Mouse (Mus musculus): ENCODE measurements around the gene Kmt2d.

DNA sequence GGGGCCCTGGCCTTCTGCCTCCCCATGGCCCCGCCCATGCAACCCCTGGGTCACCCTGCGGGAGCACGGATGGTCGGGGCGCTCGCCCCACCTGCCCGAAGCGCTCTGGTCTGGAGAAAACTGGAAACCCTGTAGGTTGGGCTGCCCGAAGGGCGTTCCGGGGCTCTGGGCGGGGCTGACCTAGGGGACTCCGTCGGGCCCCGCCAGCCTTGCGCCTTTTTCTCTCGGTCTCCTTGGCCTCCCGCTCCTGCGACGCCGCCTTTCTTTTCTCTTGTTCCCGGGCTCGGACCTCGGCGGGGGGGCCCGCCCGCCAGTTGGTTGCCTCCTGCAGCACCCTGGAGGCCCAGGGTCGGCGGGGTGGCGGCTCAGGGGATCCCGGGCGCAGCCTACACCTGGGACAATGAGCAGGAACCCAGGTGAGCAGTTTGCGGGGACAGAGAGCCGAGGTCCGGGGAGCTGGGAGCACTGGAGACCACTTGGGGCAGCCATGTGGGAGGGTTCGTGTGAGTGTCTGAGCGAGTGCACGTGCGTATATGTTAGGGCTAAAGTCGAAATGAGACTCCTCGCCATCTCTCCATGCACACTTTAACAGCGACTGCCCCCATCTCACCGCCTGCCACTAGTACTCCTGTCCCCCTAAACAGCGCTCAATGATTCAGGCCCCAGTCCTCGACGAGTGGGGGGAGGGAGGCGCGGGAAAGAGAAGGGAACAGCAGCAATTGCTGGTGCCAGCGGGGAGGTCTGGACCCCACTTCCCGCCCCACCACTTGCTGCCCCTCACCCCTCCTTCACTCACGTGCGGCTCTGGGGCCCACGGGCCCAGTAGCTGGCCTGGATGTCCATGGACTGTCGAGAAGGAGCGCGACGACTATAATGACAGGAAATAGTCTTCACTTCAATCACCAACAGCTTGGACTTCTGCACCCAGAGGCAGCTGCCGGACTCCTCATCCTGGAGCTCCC lies 63.9 kb downstream of the Kmt2d start:
- no peak for TF ChIP-seq CTCF (IDR thresholded peaks at IDR 0.05)
- no peak for TF ChIP-seq EP300 (IDR thresholded peaks at IDR 0.05)
